Mouse (Mus musculus) brain, embryonic 14.5 days (tissue): Measurements from ENCODE around the gene Bend6.

Experiments
- CTCF ChIP-seq: fragments of 200-500 bp; IDR thresholded peaks from 2 replicates; pipeline ENCODE4 v1.5.1; 2012; ENCODE audit warnings: inconsistent platforms, mild to moderate bottlenecking, moderate library complexity, borderline replicate concordance; ENCODE audit not compliant: insufficient read depth, insufficient read length; ENCODE audit errors: extremely low read depth
- POLR2A ChIP-seq: fragments of 200-500 bp; IDR thresholded peaks from 2 replicates; pipeline ENCODE4 v1.6.1; 2012; ENCODE audit warnings: mild to moderate bottlenecking, inconsistent platforms, borderline replicate concordance; ENCODE audit not compliant: poor library complexity, insufficient read depth, insufficient read length, severe bottlenecking; ENCODE audit errors: extremely low read depth

GRCm38 (mm10) chr1:33911589-33911988 is 4.0 kb upstream of the Bend6 start:
- TF ChIP-seq POLR2A: no peak
- no peak for TF ChIP-seq CTCF
